Mouse (Mus musculus): Measurements from ENCODE around the gene Galnt10.

DNA sequence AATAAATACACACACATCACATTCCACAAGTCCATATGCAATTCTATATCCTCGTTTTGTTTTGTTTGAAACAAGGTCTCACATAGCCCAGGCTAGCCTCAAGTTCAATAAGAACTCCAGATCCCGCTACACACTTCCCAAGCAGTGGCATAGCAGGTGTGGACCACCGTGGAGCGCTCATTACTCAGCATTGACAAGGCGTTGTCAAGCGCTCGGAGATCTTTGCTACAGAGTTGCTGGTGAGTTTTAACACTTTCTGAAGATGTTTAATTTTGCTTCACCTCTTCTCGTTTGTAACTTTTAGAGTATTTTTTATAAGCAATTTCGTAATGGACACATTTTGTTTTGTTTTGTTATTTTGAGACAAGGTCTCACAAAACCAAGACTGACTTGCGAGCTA, 154.2 kb downstream of the Galnt10 start:
- no peak for TF ChIP-seq POLR2A (IDR thresholded peaks at IDR 0.05; ENCODE audit: insufficient read depth, low read length)
- no peak for TF ChIP-seq EP300 (IDR thresholded peaks at IDR 0.05; ENCODE audit: insufficient read depth, low read depth, low read length)

Data from ES-Bruce4 (cell line).